Mouse (Mus musculus): Measurements from ENCODE around the gene Fam98a.

DNA sequence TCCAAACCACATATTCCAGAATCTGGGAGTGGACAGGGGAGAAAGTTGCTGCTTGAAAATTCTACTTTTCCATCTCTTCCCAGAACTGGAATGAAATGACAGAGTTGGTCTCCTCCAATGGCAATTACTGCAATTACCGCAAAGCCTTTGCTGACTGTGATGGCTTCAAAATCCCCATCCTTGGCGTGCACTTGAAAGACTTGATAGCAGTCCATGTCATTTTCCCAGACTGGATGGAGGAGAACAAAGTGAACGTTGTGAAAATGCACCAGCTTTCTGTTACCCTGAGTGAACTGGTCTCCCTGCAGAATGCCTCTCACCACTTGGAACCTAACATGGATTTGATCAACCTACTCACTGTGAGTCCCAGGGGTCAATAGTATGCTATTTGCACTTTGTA lies 48.7 kb downstream of the Fam98a start:
- TF ChIP-seq POLR2A (IDR thresholded peaks at IDR 0.05; ENCODE audit: low read depth, low read length): no peak
- no peak for TF ChIP-seq CTCF (IDR thresholded peaks at IDR 0.05; ENCODE audit: extremely low read depth, insufficient read depth, insufficient read length, insufficient replicate concordance)

Data from spleen, adult 2 months (tissue).